ENCODE assay signal across 8 mouse cellular contexts in genomic region chr16:67619906-67620781, GRCm38 (mm10). TPM values are rescaled to one million over a fixed set of nuclear protein-coding genes. Genes with fewer than 3 reads are reported as not detected.
A peak's percentile ranks its signal among the peaks of the same experiment; 100 is the strongest.
DNase-seq lines count a peak whose midpoint lies in the region; ATAC-seq lines count a peak whose summit lies in the region.

No protein-coding gene starts in this region.

- WGBS in heart, embryonic 10.5 days: under 1% methylated on average over 54 of the region's 61 CpGs
- under 1% methylated on average over 47 of the region's 61 CpGs for WGBS in limb, embryonic 11.5 days
- WGBS in midbrain, embryonic 13.5 days: under 1% methylated on average over 52 of the region's 61 CpGs
- under 1% methylated on average over 53 of the region's 61 CpGs for WGBS in stomach, embryonic 14.5 days

- H3K36me3 ChIP-seq in heart, embryonic 10.5 days: no peaks in the 10 kb centered on the region
- no peaks in the 10 kb centered on the region for H3K36me3 ChIP-seq in limb, embryonic 11.5 days (ENCODE audit: control insufficient read depth, insufficient read depth, low read length)
- no peaks in the 10 kb centered on the region for H3K36me3 ChIP-seq in midbrain, embryonic 13.5 days
- H3K36me3 ChIP-seq in stomach, embryonic 14.5 days (ENCODE audit: control insufficient read depth, insufficient read depth, low read length): no peaks in the 10 kb centered on the region

- peak overlapping the region; percentile 61 for H3K9ac ChIP-seq in limb, embryonic 11.5 days (ENCODE audit: low read length)
- H3K9ac ChIP-seq in midbrain, embryonic 13.5 days (replicated peaks): peak overlapping the region; percentile 87
- H3K9ac ChIP-seq in stomach, embryonic 14.5 days (replicated peaks; ENCODE audit: low read depth, low read length): peak overlapping the region; percentile 6; the same call in 1 of the 2 replicates

- H3K4me1 ChIP-seq in heart, embryonic 10.5 days: peaks cover 3% of the 10 kb centered on the region; the same call in 1 of the 2 replicates
- no peaks in the 10 kb centered on the region for H3K4me1 ChIP-seq in limb, embryonic 11.5 days (ENCODE audit: control insufficient read depth, insufficient read depth, low read length)
- peaks cover 12% of the 10 kb centered on the region; the same call in 1 of the 2 replicates for H3K4me1 ChIP-seq in midbrain, embryonic 13.5 days (replicated peaks)
- no peaks in the 10 kb centered on the region for H3K4me1 ChIP-seq in stomach, embryonic 14.5 days (ENCODE audit: control insufficient read depth, insufficient read depth, low read length)

- intact Hi-C loops in heart, postnatal 25 days (cut with DNase I): no loop called here

- DNase-seq in heart, embryonic 10.5 days (ENCODE audit: low spot score): peak; percentile 77
- DNase-seq in heart, postnatal 25 days (ENCODE audit: low spot score): no peak
- peak; percentile 88 to 92 for DNase-seq in cerebellum, postnatal 36 days
- peak; percentile 59 to 66 for DNase-seq in frontal cortex, postnatal 25 days (ENCODE audit: low spot score in 2 of 2)
- peak; percentile 31 for DNase-seq in kidney, adult 11 months
- peak; percentile 74 for DNase-seq in limb, embryonic 11.5 days (ENCODE audit: low spot score)

- no peaks in the 10 kb centered on the region for H3K9me3 ChIP-seq in heart, embryonic 10.5 days
- no peaks in the 10 kb centered on the region for H3K9me3 ChIP-seq in limb, embryonic 11.5 days (ENCODE audit: control insufficient read depth, low read length)
- H3K9me3 ChIP-seq in midbrain, embryonic 13.5 days: no peaks in the 10 kb centered on the region
- H3K9me3 ChIP-seq in stomach, embryonic 14.5 days (ENCODE audit: control insufficient read depth, low read depth, low read length): no peaks in the 10 kb centered on the region

- H3K4me3 ChIP-seq in heart, embryonic 10.5 days: peak overlapping the region; percentile 80
- H3K4me3 ChIP-seq in limb, embryonic 11.5 days (ENCODE audit: low read depth, low read length): peak overlapping the region; percentile 64
- H3K4me3 ChIP-seq in midbrain, embryonic 13.5 days (replicated peaks): peak overlapping the region; percentile 84
- peak overlapping the region; percentile 60 for H3K4me3 ChIP-seq in stomach, embryonic 14.5 days (ENCODE audit: low read depth, low read length)

- peak overlapping the region; percentile 83 for H3K4me2 ChIP-seq in limb, embryonic 11.5 days (ENCODE audit: low read depth, severe bottlenecking)
- peak overlapping the region; percentile 69 for H3K4me2 ChIP-seq in midbrain, embryonic 13.5 days (replicated peaks)
- H3K4me2 ChIP-seq in stomach, embryonic 14.5 days (replicated peaks; ENCODE audit: low read depth, low read length): peak overlapping the region; percentile 76

- 0 out of 2 replicates have a peak overlapping the region, but pooled peaks have one; percentile 47 for H3K27ac ChIP-seq in heart, embryonic 10.5 days
- no peak overlapping the region for H3K27ac ChIP-seq in limb, embryonic 11.5 days (replicated peaks; ENCODE audit: low read depth, low read length)
- H3K27ac ChIP-seq in midbrain, embryonic 13.5 days: peak overlapping the region; percentile 94
- H3K27ac ChIP-seq in stomach, embryonic 14.5 days (ENCODE audit: low read length): no peak overlapping the region

- peaks cover 22% of the 10 kb centered on the region for H3K27me3 ChIP-seq in heart, embryonic 10.5 days (ENCODE audit: insufficient read depth, poor library complexity, severe bottlenecking)
- no peaks in the 10 kb centered on the region; the same call in 1 of the 2 replicates for H3K27me3 ChIP-seq in limb, embryonic 11.5 days (ENCODE audit: control insufficient read depth, insufficient read depth, low read length)
- no peaks in the 10 kb centered on the region for H3K27me3 ChIP-seq in midbrain, embryonic 13.5 days
- H3K27me3 ChIP-seq in stomach, embryonic 14.5 days (ENCODE audit: control insufficient read depth, insufficient read depth, low read length): 0 out of 2 replicates have a peak, but pooled peaks cover 2% of the 10 kb centered on the region

- peak; percentile 58 for ATAC-seq in limb, embryonic 11.5 days (ENCODE audit: insufficient number of reproducible peaks, low FRiP score, low TSS enrichment, low read depth)
- peak; percentile 77 for ATAC-seq in midbrain, embryonic 13.5 days
- ATAC-seq in stomach, embryonic 14.5 days (ENCODE audit: insufficient number of reproducible peaks, insufficient read depth, low FRiP score, low read depth): peak; percentile 44

RNA-seq across cellular contexts. Expression of gene Cadm2, which starts 0.6 kb away (rescaled TPM):
- 0.26 and 0.33 TPM in 2 replicates for polyA plus RNA-seq in heart, embryonic 10.5 days (2016; fragmentation: Nextera tagmentation; extraction: Ambion mirVana)
- total RNA-seq in heart, postnatal 25 days (2021): 1 to 10 TPM in 1 of 2 experiments, under 1 TPM in 1; 0.26 to 1.3 TPM
- polyA plus RNA-seq in limb, embryonic 11.5 days (2014; fragmentation: Nextera tagmentation; extraction: Ambion mirVana): 2.8 and 3.8 TPM in 2 replicates
- 21.8 and 29.1 TPM in 2 replicates for polyA plus RNA-seq in midbrain, embryonic 13.5 days (2015; fragmentation: Nextera tagmentation; extraction: Ambion mirVana)
- polyA plus RNA-seq in stomach, embryonic 14.5 days (2014; fragmentation: Nextera tagmentation; extraction: Ambion mirVana): 4.6 and 5.3 TPM in 2 replicates

Comparison
In these comparisons a context has a peak if more than half of its experiments do, and no peak if none do; other contexts are left out.
1. H3K27ac ChIP-seq: peak in heart, embryonic 10.5 days (single experiment) and midbrain, embryonic 13.5 days (single experiment); none in limb, embryonic 11.5 days (single experiment) and stomach, embryonic 14.5 days (single experiment).
2. H3K9ac ChIP-seq: peak in every context shown above with its lines; median percentile 87 in midbrain, embryonic 13.5 days; 61 in limb, embryonic 11.5 days; 6 in stomach, embryonic 14.5 days.
3. Peak in every context shown above with its lines, with median percentiles within 50 percentile points of each other: H3K4me3 ChIP-seq, ATAC-seq and H3K4me2 ChIP-seq.